Mouse (Mus musculus): ENCODE measurements around the gene Smim5. TPM values are rescaled to one million over a fixed set of nuclear protein-coding genes. Genes with fewer than 3 reads are reported as not detected.

Gene Smim5
- polyA plus RNA-seq, 1 experiment from 2014 or later = 0.27 TPM

DNA sequence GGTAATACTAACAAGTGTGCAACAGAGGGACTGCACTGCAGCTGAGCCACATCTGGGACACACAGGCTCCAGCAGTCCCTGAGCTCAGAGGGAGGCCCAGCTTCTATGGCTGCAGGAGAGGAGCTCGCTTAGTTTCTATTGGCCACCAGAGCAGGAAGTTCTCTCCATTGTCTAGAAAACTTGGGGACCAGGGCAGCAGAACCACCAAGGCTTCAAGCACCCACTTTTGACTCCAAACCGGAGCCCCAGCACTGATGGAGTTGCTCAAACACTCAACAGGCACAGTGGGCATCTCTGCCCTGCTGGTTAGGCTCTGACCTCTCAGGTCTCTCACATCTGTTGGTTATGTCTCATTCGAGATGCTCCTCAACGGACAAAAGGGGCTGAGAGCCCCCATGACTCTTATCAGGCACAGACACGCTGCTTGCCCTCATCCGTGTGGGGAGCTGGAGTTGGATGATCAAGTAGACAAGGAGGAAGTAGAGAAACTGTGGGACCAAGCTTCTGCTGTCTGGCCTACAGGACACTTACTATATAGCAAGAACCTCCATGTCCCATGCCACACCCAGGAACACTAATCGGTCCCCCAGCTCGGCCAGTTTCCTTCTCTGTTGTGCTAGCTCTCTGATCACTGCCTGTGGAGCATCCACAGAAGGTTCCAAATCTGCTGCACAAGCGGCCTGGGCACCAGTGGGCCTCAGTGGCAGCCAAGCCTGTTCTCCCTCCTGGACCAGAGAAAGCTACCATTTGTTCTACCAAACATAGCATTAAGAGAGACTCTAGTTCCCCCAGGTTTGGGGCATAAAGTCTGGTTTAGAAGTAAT is 1.8 kb downstream of the Smim5 start:
- 85% methylated on average over 9 of the region's 9 CpGs for WGBS
- H3K4me3 ChIP-seq (ENCODE audit: low read depth, low read length) = no peak overlapping the region
- H3K36me3 ChIP-seq (ENCODE audit: control insufficient read depth, insufficient read depth, low read length) = no peaks in the 10 kb centered on the region
- H3K27ac ChIP-seq (ENCODE audit: low read depth, low read length) = no peak overlapping the region; the same call in 1 of the 2 replicates
- DNase-seq (ENCODE audit: low spot score, missing footprints) = peak; percentile 69
- H3K9ac ChIP-seq (ENCODE audit: low read length) = no peak overlapping the region
- peaks cover 20% of the 10 kb centered on the region for H3K4me1 ChIP-seq (ENCODE audit: control insufficient read depth, insufficient read depth, low read length)
- no peaks in the 10 kb centered on the region for H3K27me3 ChIP-seq (ENCODE audit: control insufficient read depth, insufficient read depth, low read length)
- no peak overlapping the region for H3K4me2 ChIP-seq
- H3K9me3 ChIP-seq (ENCODE audit: control insufficient read depth, low read length) = no peaks in the 10 kb centered on the region
- ATAC-seq (ENCODE audit: low FRiP score) = no peak

DNA sequence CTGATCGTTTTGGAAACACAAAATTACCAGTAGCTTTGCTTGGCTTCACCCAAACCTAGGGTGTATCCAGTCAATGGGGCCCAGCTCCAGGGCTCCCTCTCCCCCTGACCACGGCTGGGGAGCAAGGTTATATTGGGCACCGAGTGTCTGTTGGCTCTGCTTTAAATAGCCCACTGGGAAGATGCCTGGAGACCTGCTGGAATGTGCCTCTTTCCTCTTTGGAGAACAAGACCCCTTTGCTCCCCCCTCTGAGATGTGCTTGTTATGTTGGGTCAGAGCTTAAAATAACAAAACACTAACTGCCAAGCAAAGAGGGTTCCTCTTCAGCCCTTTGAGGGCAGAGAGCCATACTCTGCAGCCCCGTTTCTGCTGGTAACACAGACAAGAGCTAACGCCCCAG is 2.4 kb downstream of the Smim5 start:
- Histone ChIP-seq H3K4me1 (ENCODE audit: control insufficient read depth, insufficient read depth, low read length) (peaks cover 20% of the 10 kb centered on the region), H3K27me3 (ENCODE audit: control insufficient read depth, insufficient read depth, low read length) (no peaks in the 10 kb centered on the region), H3K9me3 (ENCODE audit: control insufficient read depth, low read length) (no peaks in the 10 kb centered on the region), H3K9ac (ENCODE audit: low read length) (no peak overlapping the region), H3K27ac (ENCODE audit: low read depth, low read length) (no peak overlapping the region; the same call in 1 of the 2 replicates), H3K4me3 (ENCODE audit: low read depth, low read length) (no peak overlapping the region), H3K4me2 (no peak overlapping the region), H3K36me3 (ENCODE audit: control insufficient read depth, insufficient read depth, low read length) (no peaks in the 10 kb centered on the region)
- 77% methylated on average over 5 of the region's 5 CpGs for WGBS
- DNase-seq (ENCODE audit: low spot score, missing footprints) = peak; percentile 26
- ATAC-seq (ENCODE audit: low FRiP score) = no peak

DNA sequence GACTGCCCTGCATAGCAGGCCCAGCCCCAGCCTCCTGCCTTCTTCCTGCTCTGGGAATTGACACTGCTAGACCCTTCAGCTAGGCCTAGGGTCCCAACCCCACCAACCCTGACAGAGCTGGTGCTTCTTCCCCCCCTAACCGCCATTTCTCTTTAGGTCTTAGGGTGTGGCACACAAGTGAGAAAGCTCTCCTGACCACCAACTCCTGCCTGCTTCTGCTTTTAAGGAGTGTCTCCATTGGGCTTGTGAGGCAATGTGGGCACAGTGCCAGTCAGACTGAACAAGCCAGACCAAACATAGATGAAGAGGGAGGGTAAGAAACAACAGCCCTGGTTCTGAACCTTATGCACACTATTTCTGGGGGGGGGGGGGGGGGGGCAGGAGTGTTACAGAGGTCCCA is 3.1 kb downstream of the Smim5 start:
- H3K9me3 ChIP-seq (ENCODE audit: control insufficient read depth, low read length) = no peaks in the 10 kb centered on the region
- ATAC-seq (ENCODE audit: low FRiP score) = no peak
- H3K27me3 ChIP-seq (ENCODE audit: control insufficient read depth, insufficient read depth, low read length) = no peaks in the 10 kb centered on the region
- WGBS = 100% methylated on average over 1 of the region's 1 CpGs
- H3K4me2 ChIP-seq = no peak overlapping the region
- no peak for DNase-seq (ENCODE audit: low spot score, missing footprints)
- H3K9ac ChIP-seq (ENCODE audit: low read length) = no peak overlapping the region
- no peak overlapping the region for H3K27ac ChIP-seq (ENCODE audit: low read depth, low read length)
- H3K4me3 ChIP-seq (ENCODE audit: low read depth, low read length) = no peak overlapping the region
- H3K4me1 ChIP-seq (ENCODE audit: control insufficient read depth, insufficient read depth, low read length) = peaks cover 20% of the 10 kb centered on the region
- no peaks in the 10 kb centered on the region for H3K36me3 ChIP-seq (ENCODE audit: control insufficient read depth, insufficient read depth, low read length)

DNA sequence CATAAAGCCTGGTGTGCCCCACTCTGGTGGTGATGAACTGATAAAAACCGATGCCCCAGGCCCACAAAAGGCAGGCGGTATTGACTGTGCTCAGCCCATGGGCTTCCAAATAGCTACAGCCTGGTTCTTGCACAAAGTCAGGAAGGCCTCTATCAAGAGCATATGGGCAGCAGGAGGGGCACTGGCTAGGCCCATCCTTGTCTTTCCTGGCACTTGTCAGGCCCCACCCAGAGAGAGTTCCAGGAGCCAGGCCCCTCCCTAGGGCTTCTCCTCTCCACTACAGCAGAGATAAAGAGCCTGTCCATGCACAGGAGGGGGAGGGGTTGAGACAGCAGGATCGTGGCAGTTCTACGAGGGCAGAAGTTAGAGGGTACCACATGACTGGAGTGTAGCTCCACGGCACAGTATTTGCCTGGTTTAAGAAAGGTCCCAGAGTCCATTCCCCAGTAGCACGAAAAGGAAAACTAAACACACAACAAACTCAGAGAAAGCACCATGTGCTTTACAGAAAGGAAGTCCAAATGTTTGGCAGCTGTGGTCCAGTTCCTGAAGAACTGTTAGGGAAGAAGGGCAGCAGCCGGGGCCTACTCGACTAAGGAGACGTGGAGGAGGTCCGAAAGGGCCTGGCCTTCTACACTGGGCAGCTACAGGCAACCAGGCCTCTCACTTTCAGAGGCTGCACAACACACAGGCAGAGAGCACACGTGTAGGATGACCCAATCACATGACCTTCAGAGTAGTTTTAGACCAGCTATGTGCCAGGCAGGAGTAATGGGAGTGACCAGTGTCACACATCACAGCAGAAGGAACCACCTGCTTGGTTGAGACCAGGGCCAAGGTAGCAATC is 3.8 kb downstream of the Smim5 start:
- DNase-seq (ENCODE audit: low spot score, missing footprints) (peak; percentile 77), ATAC-seq (ENCODE audit: low FRiP score) (no peak)
- Histone ChIP-seq H3K4me1 (ENCODE audit: control insufficient read depth, insufficient read depth, low read length) (peaks cover 20% of the 10 kb centered on the region), H3K27me3 (ENCODE audit: control insufficient read depth, insufficient read depth, low read length) (no peaks in the 10 kb centered on the region), H3K4me3 (ENCODE audit: low read depth, low read length) (no peak overlapping the region), H3K9ac (ENCODE audit: low read length) (no peak overlapping the region), H3K36me3 (ENCODE audit: control insufficient read depth, insufficient read depth, low read length) (no peaks in the 10 kb centered on the region), H3K27ac (ENCODE audit: low read depth, low read length) (no peak overlapping the region), H3K4me2 (no peak overlapping the region), H3K9me3 (ENCODE audit: control insufficient read depth, low read length) (no peaks in the 10 kb centered on the region)
- 80% methylated on average over 11 of the region's 11 CpGs for WGBS

DNA sequence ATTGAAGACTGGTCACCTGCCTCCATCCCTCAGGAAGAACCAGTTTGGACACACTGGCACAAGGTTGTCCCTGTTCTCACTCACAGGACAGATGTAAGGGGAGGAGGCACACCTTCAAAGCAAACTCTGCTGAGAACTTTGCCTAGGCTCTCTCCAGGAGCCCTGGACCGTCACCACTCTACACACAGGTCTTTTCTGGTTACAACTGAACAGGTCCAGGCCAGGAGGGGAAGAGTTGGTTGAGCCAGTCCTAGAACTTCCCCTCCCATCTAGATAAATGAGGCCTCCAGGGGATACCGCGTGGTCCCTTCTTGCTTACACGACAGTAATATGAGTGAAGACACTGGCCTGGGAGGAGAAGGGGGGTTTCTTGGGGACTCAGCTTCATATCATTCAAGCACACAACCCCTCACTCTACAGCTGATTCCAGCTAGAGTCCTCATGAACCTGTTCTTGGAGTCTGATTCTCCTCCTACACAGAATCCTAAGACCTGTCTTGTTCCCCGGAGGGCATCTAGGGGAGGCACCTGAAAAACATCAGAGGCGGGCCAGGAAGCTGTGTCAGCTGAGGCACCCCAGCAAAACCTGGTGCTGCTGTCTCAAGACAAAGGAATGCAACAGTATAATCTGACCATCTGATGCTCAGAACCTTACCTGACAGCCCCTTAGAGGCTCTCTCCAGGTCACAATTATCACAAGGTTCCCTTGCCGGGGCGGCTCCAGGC is 4.6 kb downstream of the Smim5 start:
- no peaks in the 10 kb centered on the region for H3K9me3 ChIP-seq (ENCODE audit: control insufficient read depth, low read length)
- no peak overlapping the region for H3K4me2 ChIP-seq
- DNase-seq (ENCODE audit: low spot score, missing footprints) = peak; percentile 74
- peaks cover 17% of the 10 kb centered on the region for H3K4me1 ChIP-seq (ENCODE audit: control insufficient read depth, insufficient read depth, low read length)
- ATAC-seq (ENCODE audit: low FRiP score) = no peak
- 87% methylated on average over 8 of the region's 8 CpGs for WGBS
- H3K9ac ChIP-seq (ENCODE audit: low read length) = no peak overlapping the region
- no peak overlapping the region for H3K4me3 ChIP-seq (ENCODE audit: low read depth, low read length)
- H3K36me3 ChIP-seq (ENCODE audit: control insufficient read depth, insufficient read depth, low read length) = no peaks in the 10 kb centered on the region
- no peak overlapping the region for H3K27ac ChIP-seq (ENCODE audit: low read depth, low read length)
- no peaks in the 10 kb centered on the region for H3K27me3 ChIP-seq (ENCODE audit: control insufficient read depth, insufficient read depth, low read length)

DNA sequence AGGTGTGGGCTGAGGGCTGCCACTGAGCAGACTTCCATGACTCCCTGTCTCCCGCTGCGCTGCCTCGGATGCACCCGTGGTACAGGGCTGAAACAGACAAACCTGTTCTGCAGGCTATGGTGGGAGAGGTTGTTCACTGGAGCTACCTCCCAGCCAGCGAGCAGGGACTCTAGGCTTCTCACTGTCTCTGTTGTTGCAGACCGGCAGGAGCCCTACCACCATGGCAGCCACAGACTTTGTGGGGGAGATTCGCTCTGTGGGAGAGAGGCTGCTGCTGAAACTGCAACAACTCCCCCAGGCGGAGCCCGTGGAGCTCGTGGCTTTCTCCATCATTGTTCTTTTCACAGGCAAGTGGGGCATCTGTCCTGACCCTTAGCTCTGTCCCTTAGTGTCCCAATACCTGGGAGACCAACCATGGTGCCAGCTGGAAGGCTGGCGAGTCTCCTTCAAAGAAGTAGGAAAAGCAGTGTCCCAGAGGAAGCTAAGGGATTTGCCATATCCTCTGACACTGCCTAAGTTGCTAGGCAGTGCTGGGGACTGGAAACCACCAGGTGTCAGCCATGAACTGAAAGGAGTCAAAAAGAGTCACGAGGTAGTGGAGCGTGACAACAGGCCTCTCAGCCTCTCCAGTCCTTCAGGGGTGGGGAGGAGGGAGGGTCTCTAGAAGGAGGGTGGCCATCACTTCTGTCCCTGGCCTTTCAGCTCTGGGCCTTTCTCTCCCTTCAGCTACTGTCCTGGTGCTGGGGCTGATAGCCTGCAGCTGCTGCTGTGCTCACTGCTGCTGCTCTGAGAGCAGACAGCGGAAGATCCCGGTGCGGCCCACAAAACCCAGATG is 5.4 kb downstream of the Smim5 start:
- Histone ChIP-seq H3K27me3 (ENCODE audit: control insufficient read depth, insufficient read depth, low read length) (no peaks in the 10 kb centered on the region), H3K9me3 (ENCODE audit: control insufficient read depth, low read length) (no peaks in the 10 kb centered on the region), H3K4me2 (no peak overlapping the region), H3K4me1 (ENCODE audit: control insufficient read depth, insufficient read depth, low read length) (peaks cover 10% of the 10 kb centered on the region), H3K4me3 (ENCODE audit: low read depth, low read length) (no peak overlapping the region), H3K9ac (ENCODE audit: low read length) (peak overlapping the region; percentile 36), H3K27ac (ENCODE audit: low read depth, low read length) (0 out of 2 replicates have a peak overlapping the region, but pooled peaks have one; percentile 14), H3K36me3 (ENCODE audit: control insufficient read depth, insufficient read depth, low read length) (no peaks in the 10 kb centered on the region)
- WGBS = 41% methylated on average over 16 of the region's 16 CpGs
- DNase-seq (ENCODE audit: low spot score, missing footprints) = peak; percentile 82
- ATAC-seq (ENCODE audit: low FRiP score) = no peak

DNA sequence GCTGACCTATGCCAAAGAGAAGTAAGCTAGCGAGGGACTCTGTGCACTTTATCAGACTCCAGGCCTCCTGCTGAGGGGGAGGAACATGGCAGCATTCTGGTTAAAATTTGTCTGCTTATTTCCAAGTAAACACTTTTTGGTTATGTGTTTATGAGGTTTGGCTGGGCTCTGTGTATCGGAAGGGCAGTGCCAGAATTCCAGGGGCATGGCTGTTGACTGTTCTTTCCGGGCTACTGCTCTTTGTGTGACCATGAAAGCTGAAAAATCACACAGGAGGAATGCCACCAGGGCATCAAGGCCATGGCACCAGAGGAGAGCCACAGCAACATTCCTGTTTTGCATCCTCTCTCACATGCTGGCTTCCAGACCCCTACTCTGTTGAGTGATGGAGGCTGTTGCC is 6.3 kb downstream of the Smim5 start:
- no peaks in the 10 kb centered on the region for H3K36me3 ChIP-seq (ENCODE audit: control insufficient read depth, insufficient read depth, low read length)
- H3K4me1 ChIP-seq (ENCODE audit: control insufficient read depth, insufficient read depth, low read length) = peaks cover 5% of the 10 kb centered on the region; the same call in 1 of the 2 replicates
- H3K9me3 ChIP-seq (ENCODE audit: control insufficient read depth, low read length) = no peaks in the 10 kb centered on the region
- H3K9ac ChIP-seq (ENCODE audit: low read length) = peak overlapping the region; percentile 36; the same call in 1 of the 2 replicates
- H3K4me3 ChIP-seq (ENCODE audit: low read depth, low read length) = no peak overlapping the region
- no peak overlapping the region for H3K4me2 ChIP-seq
- DNase-seq (ENCODE audit: low spot score, missing footprints) = peak; percentile 60
- no peaks in the 10 kb centered on the region for H3K27me3 ChIP-seq (ENCODE audit: control insufficient read depth, insufficient read depth, low read length)
- ATAC-seq (ENCODE audit: low FRiP score) = no peak
- WGBS = 71% methylated on average over 3 of the region's 3 CpGs
- no peak overlapping the region for H3K27ac ChIP-seq (ENCODE audit: low read depth, low read length)

DNA sequence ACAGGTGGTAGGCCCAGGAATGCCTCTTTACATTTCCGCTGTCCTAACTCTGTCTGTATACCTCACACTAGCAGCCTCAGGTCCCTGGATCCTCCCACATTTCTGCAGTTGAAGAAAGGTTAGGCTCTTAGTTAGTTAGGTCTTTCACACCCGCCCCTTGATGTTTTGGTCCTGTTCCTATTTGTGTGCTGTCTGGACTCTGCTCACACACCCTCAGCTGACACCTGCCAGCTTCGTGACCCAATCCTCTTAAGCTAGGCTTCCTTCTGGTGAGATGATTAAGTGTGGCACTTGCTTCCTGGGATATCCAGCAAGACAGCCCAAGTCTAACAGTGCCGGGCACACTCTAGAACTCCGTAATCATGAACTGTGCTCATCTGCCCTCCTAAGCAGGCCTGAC is 6.8 kb downstream of the Smim5 start:
- no peaks in the 10 kb centered on the region for H3K9me3 ChIP-seq (ENCODE audit: control insufficient read depth, low read length)
- no peak for DNase-seq (ENCODE audit: low spot score, missing footprints)
- H3K36me3 ChIP-seq (ENCODE audit: control insufficient read depth, insufficient read depth, low read length) = no peaks in the 10 kb centered on the region
- H3K4me2 ChIP-seq = no peak overlapping the region
- WGBS = 88% methylated on average over 5 of the region's 5 CpGs
- H3K27me3 ChIP-seq (ENCODE audit: control insufficient read depth, insufficient read depth, low read length) = no peaks in the 10 kb centered on the region
- no peak overlapping the region for H3K9ac ChIP-seq (ENCODE audit: low read length)
- peaks cover 5% of the 10 kb centered on the region; the same call in 1 of the 2 replicates for H3K4me1 ChIP-seq (ENCODE audit: control insufficient read depth, insufficient read depth, low read length)
- H3K4me3 ChIP-seq (ENCODE audit: low read depth, low read length) = no peak overlapping the region
- no peak for ATAC-seq (ENCODE audit: low FRiP score)
- no peak overlapping the region for H3K27ac ChIP-seq (ENCODE audit: low read depth, low read length)

Measured in midbrain, embryonic 11.5 days (tissue).